Mouse (Mus musculus) limb, embryonic 11.5 days (tissue): Measurements from ENCODE around the gene Nlrc5. TPM values are rescaled to one million over a fixed set of nuclear protein-coding genes. Genes with fewer than 3 reads are reported as not detected.

Experiments used
- ATAC-seq: fragments of 200-750 bp; cut with Nextera tagmentation; 2 replicates; pipeline ENCODE4 v1.8.0; 2017; ENCODE audit warnings: low read depth; ENCODE audit not compliant: insufficient number of reproducible peaks, low FRiP score, low TSS enrichment
- DNase-seq: peaks from one replicate; pipeline ENCODE4 v3.0.0-alpha.2; 2015; ENCODE audit warnings: low spot score
- H3K27ac ChIP-seq: fragments of 300-500 bp; sonication (generic); replicated peaks from 2 replicates; pipeline ENCODE4 v1.5.1; 2014; ENCODE audit warnings: low read depth, mild to moderate bottlenecking, low read length
- H3K27me3 ChIP-seq: fragments of 300-500 bp; sonication (generic); 2 replicates; pipeline ENCODE4 v1.6.1; 2014; ENCODE audit warnings: mild to moderate bottlenecking, low read length, mixed read lengths; ENCODE audit not compliant: control insufficient read depth, insufficient read depth
- H3K36me3 ChIP-seq: fragments of 300-500 bp; sonication (generic); 2 replicates; pipeline ENCODE4 v1.6.1; 2014; ENCODE audit warnings: mild to moderate bottlenecking, low read length, moderate library complexity, mixed read lengths; ENCODE audit not compliant: control insufficient read depth, insufficient read depth
- H3K4me1 ChIP-seq: fragments of 300-500 bp; sonication (generic); 2 replicates; pipeline ENCODE4 v1.6.1; 2014; ENCODE audit warnings: low read length, mixed read lengths; ENCODE audit not compliant: control insufficient read depth, insufficient read depth
- H3K4me2 ChIP-seq: fragments of 300-500 bp; sonication (generic); 2 replicates; pipeline ENCODE4 v1.6.1; 2014; ENCODE audit warnings: low read depth, mild to moderate bottlenecking, moderate library complexity; ENCODE audit not compliant: severe bottlenecking
- H3K4me3 ChIP-seq: fragments of 300-500 bp; sonication (generic); 2 replicates; pipeline ENCODE4 v1.5.1; 2014; ENCODE audit warnings: low read depth, low read length
- H3K9ac ChIP-seq: fragments of 300-500 bp; sonication (generic); 2 replicates; pipeline ENCODE4 v1.6.1; 2014; ENCODE audit warnings: mild to moderate bottlenecking, low read length
- H3K9me3 ChIP-seq: fragments of 300-500 bp; sonication (generic); 2 replicates; pipeline ENCODE4 v1.6.1; 2016; ENCODE audit warnings: low read length; ENCODE audit not compliant: control insufficient read depth
- whole genome bisulfite sequencing: fragments of 180-500 bp; shearing (Covaris S2); extraction: QIAGEN DNeasy Blood & Tissue Kit; methylation state at CpG from one replicate; pipeline ENCODE4 v1.1.7; 2014; 5-methylcytosine and 5-hydroxymethylcytosine counted together
- polyA plus RNA-seq: library from polyadenylated mRNA; unstranded; fragments of >200 nt; fragmentation: Nextera tagmentation; extraction: Ambion mirVana; gene quantifications from 2 replicates; pipeline ENCODE4 v1.2.1, GENCODE M21; 2014

Gene Nlrc5
- polyA plus RNA-seq, 1 experiment from 2014 or later: 0.24 TPM

DNA sequence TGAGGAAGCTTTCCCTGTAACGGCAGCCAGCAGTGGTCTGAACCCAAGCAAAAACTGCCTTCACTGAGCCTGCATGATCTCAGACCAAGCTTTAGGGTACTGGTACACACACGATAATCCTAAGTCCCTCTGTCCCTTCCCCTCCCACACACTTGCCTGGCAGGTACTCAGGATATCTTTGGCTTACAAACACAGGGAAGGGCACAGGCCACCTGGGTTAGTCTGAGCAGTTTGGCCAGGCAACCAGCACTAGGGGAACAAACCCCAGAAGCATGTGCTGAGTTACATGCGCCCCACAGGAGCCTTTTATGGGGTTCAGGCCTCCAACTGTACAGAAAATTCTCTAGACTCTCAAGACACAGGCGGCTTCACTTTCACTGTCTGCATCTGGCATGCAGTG, 95.7 kb downstream of the Nlrc5 start:
- DNase-seq (no peak), ATAC-seq (no peak)
- Histone ChIP-seq H3K4me1 (no peaks in the 10 kb centered on the region), H3K36me3 (no peaks in the 10 kb centered on the region), H3K4me2 (no peak overlapping the region), H3K27me3 (peaks cover 23% of the 10 kb centered on the region), H3K27ac (no peak overlapping the region), H3K4me3 (no peak overlapping the region), H3K9ac (no peak overlapping the region), H3K9me3 (no peaks in the 10 kb centered on the region)
- 63% methylated on average over 4 of the region's 4 CpGs for WGBS

DNA sequence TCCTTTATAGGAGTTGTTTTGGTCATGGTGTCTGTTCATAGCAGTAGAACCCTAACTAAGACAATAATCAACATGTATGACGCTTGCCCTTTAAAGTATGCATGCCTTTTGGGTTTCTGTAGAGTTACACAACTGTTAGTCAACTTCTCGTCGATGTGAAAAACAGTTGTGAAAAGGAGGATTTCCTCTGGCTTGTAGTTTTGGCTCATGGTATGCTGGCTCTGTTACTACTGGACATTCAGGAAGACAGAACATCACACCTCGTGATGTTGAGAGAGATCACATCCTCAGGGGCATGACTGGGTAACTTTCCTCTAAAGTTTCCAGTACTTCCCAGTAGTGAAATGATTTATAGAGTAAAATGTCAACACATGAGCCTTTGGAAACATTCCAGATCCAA, 96.5 kb downstream of the Nlrc5 start:
- Histone ChIP-seq H3K9me3 (no peaks in the 10 kb centered on the region), H3K4me2 (no peak overlapping the region), H3K4me3 (no peak overlapping the region), H3K27ac (no peak overlapping the region), H3K9ac (no peak overlapping the region), H3K36me3 (no peaks in the 10 kb centered on the region), H3K4me1 (no peaks in the 10 kb centered on the region), H3K27me3 (peaks cover 23% of the 10 kb centered on the region)
- ATAC-seq: no peak
- DNase-seq: no peak
- 90% methylated on average over 4 of the region's 4 CpGs for WGBS

DNA sequence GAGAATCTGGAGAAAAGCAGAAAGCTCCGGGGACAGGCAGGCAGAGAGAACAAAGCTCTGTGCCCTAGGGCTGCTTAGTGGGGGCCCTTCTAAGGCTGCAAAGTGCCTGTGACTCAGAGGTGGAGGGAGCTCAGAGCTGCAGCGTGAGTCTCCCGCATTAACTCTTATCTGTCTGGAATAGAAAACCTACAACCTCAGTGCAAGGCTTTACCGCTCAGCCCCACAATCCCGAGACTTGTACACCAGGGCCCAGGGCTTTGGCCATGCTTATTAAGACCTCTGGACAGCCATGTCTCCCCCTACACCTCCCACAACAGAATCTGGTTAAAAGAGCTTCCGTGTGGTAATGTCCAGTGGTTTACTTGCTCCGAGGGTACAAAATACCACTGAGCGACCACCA, 97.8 kb downstream of the Nlrc5 start:
- Histone ChIP-seq H3K4me1 (no peaks in the 10 kb centered on the region), H3K27me3 (peaks cover 23% of the 10 kb centered on the region), H3K9me3 (no peaks in the 10 kb centered on the region), H3K4me2 (peak overlapping the region; percentile 79; the same call in 1 of the 2 replicates), H3K36me3 (no peaks in the 10 kb centered on the region), H3K4me3 (peak overlapping the region; percentile 40), H3K9ac (no peak overlapping the region; the same call in 1 of the 2 replicates), H3K27ac (no peak overlapping the region)
- 1% methylated on average over 8 of the region's 8 CpGs for WGBS
- DNase-seq (peak; percentile 38), ATAC-seq (no peak)

GRCm38 (mm10) chr8:94532525-94532872, 98.3 kb downstream of the Nlrc5 start:
- WGBS: under 1% methylated on average over 34 of the region's 34 CpGs
- Histone ChIP-seq H3K4me2 (peak overlapping the region; percentile 79), H3K27me3 (peaks cover 23% of the 10 kb centered on the region), H3K9me3 (no peaks in the 10 kb centered on the region), H3K9ac (peak overlapping the region; percentile 62), H3K36me3 (no peaks in the 10 kb centered on the region), H3K4me1 (no peaks in the 10 kb centered on the region), H3K27ac (no peak overlapping the region), H3K4me3 (peak overlapping the region; percentile 40)
- DNase-seq: no peak
- ATAC-seq: 0 out of 2 replicates have a peak, but pooled peaks have one; percentile 7

DNA sequence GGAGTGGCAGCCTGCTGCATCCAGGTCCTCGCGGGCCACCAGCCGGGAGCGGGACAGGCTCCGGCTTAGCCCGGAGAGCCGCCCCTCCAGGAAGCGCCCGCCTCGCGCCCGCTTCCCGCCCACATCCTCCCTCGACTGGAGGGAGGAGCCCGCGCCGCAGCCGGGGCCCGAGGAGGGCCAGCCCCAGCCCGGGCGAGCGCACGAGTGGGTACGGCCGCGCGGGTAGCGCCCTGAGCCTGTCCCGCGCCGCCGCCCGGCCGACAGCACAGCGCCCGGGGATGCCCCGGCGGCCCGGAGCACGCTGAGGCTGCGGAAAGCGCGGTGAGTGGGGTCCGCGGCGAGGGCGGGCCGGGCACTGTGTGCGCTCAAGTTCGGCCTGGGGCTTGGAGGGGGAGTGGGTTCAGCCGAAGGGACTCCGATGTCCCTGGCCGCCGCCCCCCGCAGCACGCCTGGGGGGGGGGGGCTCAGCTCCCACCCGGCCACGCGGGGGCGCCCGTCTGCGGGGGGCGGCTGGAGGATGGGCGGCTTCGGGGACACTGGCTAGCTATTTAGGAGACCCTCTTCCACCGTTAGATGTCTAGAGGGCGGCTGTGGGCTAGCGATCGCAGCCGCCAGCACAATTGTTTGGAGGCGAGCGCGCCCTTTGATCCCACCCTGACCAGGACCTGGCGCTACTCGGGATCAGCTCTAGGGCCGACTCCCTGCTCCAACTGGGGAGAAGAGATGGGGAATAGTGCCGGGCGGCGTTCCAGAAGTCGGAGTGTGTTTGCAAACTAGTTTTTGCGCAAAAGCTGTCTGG, 98.9 kb downstream of the Nlrc5 start, which contains the start of gene Cpne2:
TSS of gene Cpne2 (plus strand) at position 118 of the 799 bp plus-strand sequence.
- H3K4me2 ChIP-seq: peak within 1 kb of the TSS; percentile 79
- H3K36me3 ChIP-seq: no peaks in the 10 kb centered on the region
- no peak within 1 kb of the TSS for H3K27ac ChIP-seq
- peak; percentile 78 for DNase-seq
- H3K27me3 ChIP-seq: peaks cover 23% of the 10 kb centered on the region
- ATAC-seq: peak; percentile 73
- H3K9me3 ChIP-seq: no peaks in the 10 kb centered on the region
- WGBS: under 1% methylated on average over 64 of the region's 81 CpGs
- H3K4me1 ChIP-seq: no peaks in the 10 kb centered on the region
- H3K4me3 ChIP-seq: peak within 1 kb of the TSS; percentile 40
- peak within 1 kb of the TSS; percentile 62 for H3K9ac ChIP-seq

GRCm38 (mm10) chr8:94534612-94535011, 100.5 kb downstream of the Nlrc5 start:
- WGBS: 43% methylated on average over 4 of the region's 4 CpGs
- Histone ChIP-seq H3K4me1 (no peaks in the 10 kb centered on the region), H3K4me3 (no peak overlapping the region), H3K9ac (no peak overlapping the region), H3K27me3 (peaks cover 23% of the 10 kb centered on the region), H3K4me2 (no peak overlapping the region), H3K9me3 (no peaks in the 10 kb centered on the region), H3K27ac (no peak overlapping the region), H3K36me3 (no peaks in the 10 kb centered on the region)
- DNase-seq (no peak), ATAC-seq (no peak)

GRCm38 (mm10) chr8:94535631-94536030, 101.5 kb downstream of the Nlrc5 start:
- no peak overlapping the region for H3K9ac ChIP-seq
- WGBS: 81% methylated on average over 7 of the region's 7 CpGs
- H3K4me1 ChIP-seq: no peaks in the 10 kb centered on the region
- H3K27me3 ChIP-seq: peaks cover 23% of the 10 kb centered on the region
- H3K36me3 ChIP-seq: no peaks in the 10 kb centered on the region
- ATAC-seq: no peak
- no peak for DNase-seq
- no peak overlapping the region for H3K27ac ChIP-seq
- no peak overlapping the region for H3K4me3 ChIP-seq
- no peak overlapping the region for H3K4me2 ChIP-seq
- H3K9me3 ChIP-seq: no peaks in the 10 kb centered on the region

DNA sequence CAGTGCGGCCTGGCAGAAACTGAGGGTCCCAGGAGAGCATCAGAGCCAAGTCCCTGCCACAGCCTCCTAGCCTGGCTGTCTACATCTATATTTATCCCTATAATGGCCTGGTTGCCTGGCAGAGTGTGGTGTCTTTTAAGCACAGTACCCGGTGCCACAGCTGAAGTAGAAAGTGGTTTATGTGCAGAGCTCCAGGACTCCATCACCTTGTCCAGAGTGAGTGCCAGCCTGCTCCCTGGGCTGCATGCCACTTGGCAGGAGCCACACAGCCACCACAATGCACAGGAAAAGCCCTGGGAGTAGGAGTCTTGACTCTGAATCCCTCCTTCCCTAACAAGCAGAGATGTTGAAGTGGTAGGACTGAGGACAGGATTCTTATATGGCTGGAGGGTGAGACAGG, 103.3 kb downstream of the Nlrc5 start:
- ATAC-seq (no peak), DNase-seq (no peak)
- Histone ChIP-seq H3K27ac (no peak overlapping the region), H3K9me3 (no peaks in the 10 kb centered on the region), H3K9ac (no peak overlapping the region), H3K36me3 (no peaks in the 10 kb centered on the region), H3K27me3 (peaks cover 18% of the 10 kb centered on the region), H3K4me2 (no peak overlapping the region), H3K4me1 (no peaks in the 10 kb centered on the region), H3K4me3 (no peak overlapping the region)
- 80% methylated on average over 2 of the region's 2 CpGs for WGBS
